Mouse (Mus musculus) granulocyte monocyte progenitor cell, adult 5-6 weeks (primary cell): ENCODE results near the gene Slc12a3. TPM values are rescaled to one million over a fixed set of nuclear protein-coding genes. Genes with fewer than 3 reads are reported as not detected.

Source experiments
- ATAC-seq: replicated peaks from 2 replicates; pipeline ENCODE4 v1.8.0; 2016; ENCODE audit warnings: mild to moderate bottlenecking, moderate TSS enrichment, inconsistent platforms; ENCODE audit not compliant: poor library complexity, severe bottlenecking
- total RNA-seq, 2 experiments: library from RNA; stranded (forward) in 1 of 2; stranded (reverse) in 1 of 2; fragments of 200-712, 200-1000 nt in 1 of 2; fragments of >200 nt in 1 of 2; fragmentation: Nextera tagmentation in 1 of 2; gene quantifications; 2 replicates each; pipeline ENCODE4 v1.2.3; 2014 to 2017

Gene Slc12a3
- total RNA-seq, 2 experiments from 2014 or later, result not detected

GRCm38 (mm10) chr8:94370839-94371238 lies 41.8 kb downstream of the Slc12a3 start:
- peak; percentile 71 for ATAC-seq

- ATAC-seq, result no peak
Observed at GRCm38 (mm10) chr8:94372955-94373599, 44.1 kb downstream of the Slc12a3 start.

GRCm38 (mm10) chr8:94375551-94375991 lies 46.6 kb downstream of the Slc12a3 start:
- ATAC-seq, result peak; percentile 43

GRCm38 (mm10) chr8:94376176-94376575 lies 47.2 kb downstream of the Slc12a3 start:
- no peak for ATAC-seq

- ATAC-seq, result peak; percentile 61
Observed at GRCm38 (mm10) chr8:94376580-94376979, 47.6 kb downstream of the Slc12a3 start.

GRCm38 (mm10) chr8:94377031-94377430 lies 48.0 kb downstream of the Slc12a3 start:
- peak; percentile 84 for ATAC-seq

GRCm38 (mm10) chr8:94377714-94378205 lies 48.8 kb downstream of the Slc12a3 start:
- ATAC-seq, result no peak

- ATAC-seq, result no peak
Observed at GRCm38 (mm10) chr8:94378763-94379415, 49.9 kb downstream of the Slc12a3 start.

- ATAC-seq, result no peak
Observed at GRCm38 (mm10) chr8:94379686-94380085, 50.7 kb downstream of the Slc12a3 start.

- no peak for ATAC-seq
Observed at GRCm38 (mm10) chr8:94384166-94384565, 55.2 kb downstream of the Slc12a3 start.

GRCm38 (mm10) chr8:94385506-94386213 lies 56.7 kb downstream of the Slc12a3 start:
- no peak for ATAC-seq

- peak; percentile 82 for ATAC-seq
Observed at GRCm38 (mm10) chr8:94386214-94387026, 57.4 kb downstream of the Slc12a3 start, which contains the start of gene Herpud1. TSS of gene Herpud1 (plus strand) at chr8:94386438.

GRCm38 (mm10) chr8:94387027-94387684 lies 58.2 kb downstream of the Slc12a3 start:
- peak; percentile 54 for ATAC-seq

- no peak for ATAC-seq
Observed at GRCm38 (mm10) chr8:94387785-94388184, 58.8 kb downstream of the Slc12a3 start.

- no peak for ATAC-seq
Observed at GRCm38 (mm10) chr8:94389531-94389930, 60.5 kb downstream of the Slc12a3 start.

GRCm38 (mm10) chr8:94390429-94390828 lies 61.4 kb downstream of the Slc12a3 start:
- ATAC-seq, result no peak

GRCm38 (mm10) chr8:94390910-94391309 lies 61.9 kb downstream of the Slc12a3 start:
- ATAC-seq, result no peak

- ATAC-seq, result peak; percentile 48
Observed at GRCm38 (mm10) chr8:94392147-94392546, 63.1 kb downstream of the Slc12a3 start.

- ATAC-seq, result no peak
Observed at GRCm38 (mm10) chr8:94392648-94393047, 63.6 kb downstream of the Slc12a3 start.
